Mouse (Mus musculus) thymus, postnatal 10 days (tissue): Measurements from ENCODE around the gene Ptgdr2.

Experiments
- DNase-seq, 2 experiments: peaks; one replicate each; pipeline ENCODE4 v3.0.0; 2021; ENCODE audit warnings: low spot score in 2 of 2

Ptgdr2 gene

GRCm38 (mm10) chr19:10937110-10937563, at the start of gene Ptgdr2:
Gene Ptgdr2 (plus strand): TSS chr19:10937160.
- DNase-seq = no peak

- DNase-seq = no peak
These were observed 44.8 kb upstream of the Ptgdr2 start for GRCm38 (mm10) chr19:10892201-10892600.

GRCm38 (mm10) chr19:10895016-10895528, 41.9 kb upstream of the Ptgdr2 start, which contains the start of gene Prpf19:
Gene Prpf19 (plus strand): TSS chr19:10895231.
- DNase-seq = peak; percentile 93 to 97

GRCm38 (mm10) chr19:10895708-10896107, 41.3 kb upstream of the Ptgdr2 start:
- DNase-seq = no peak

GRCm38 (mm10) chr19:10896849-10897248, 40.1 kb upstream of the Ptgdr2 start:
- DNase-seq = no peak

- DNase-seq = no peak
These were observed 39.5 kb upstream of the Ptgdr2 start for GRCm38 (mm10) chr19:10897491-10897890.

- no peak for DNase-seq
These were observed 36.6 kb upstream of the Ptgdr2 start for GRCm38 (mm10) chr19:10900315-10900714.

GRCm38 (mm10) chr19:10901046-10901445, 35.9 kb upstream of the Ptgdr2 start:
- DNase-seq = no peak

GRCm38 (mm10) chr19:10904512-10904911, 32.4 kb upstream of the Ptgdr2 start:
- DNase-seq = no peak

GRCm38 (mm10) chr19:10904927-10905727, 31.8 kb upstream of the Ptgdr2 start:
- DNase-seq = no peak

GRCm38 (mm10) chr19:10905728-10906000, 31.3 kb upstream of the Ptgdr2 start:
- DNase-seq = no peak

GRCm38 (mm10) chr19:10907891-10908290, 29.1 kb upstream of the Ptgdr2 start:
- peak; percentile 15 to 57 for DNase-seq

GRCm38 (mm10) chr19:10909087-10909721, 27.8 kb upstream of the Ptgdr2 start:
- no peak for DNase-seq

- DNase-seq = no peak
These were observed 22.7 kb upstream of the Ptgdr2 start for GRCm38 (mm10) chr19:10914291-10914690.

GRCm38 (mm10) chr19:10914870-10915269, 22.1 kb upstream of the Ptgdr2 start:
- DNase-seq = no peak

GRCm38 (mm10) chr19:10916506-10916905, 20.5 kb upstream of the Ptgdr2 start:
- no peak for DNase-seq

GRCm38 (mm10) chr19:10918321-10918991, 18.5 kb upstream of the Ptgdr2 start:
- no peak for DNase-seq

GRCm38 (mm10) chr19:10920532-10920931, 16.4 kb upstream of the Ptgdr2 start, which contains the start of gene Zp1:
Gene Zp1 (minus strand): TSS chr19:10920632.
- DNase-seq = no peak

GRCm38 (mm10) chr19:10921058-10921457, 15.9 kb upstream of the Ptgdr2 start:
- DNase-seq = no peak

- no peak for DNase-seq
These were observed 12.7 kb upstream of the Ptgdr2 start for GRCm38 (mm10) chr19:10924220-10924619.

- no peak for DNase-seq
These were observed 10.8 kb upstream of the Ptgdr2 start for GRCm38 (mm10) chr19:10926123-10926621.

GRCm38 (mm10) chr19:10926666-10927065, 10.3 kb upstream of the Ptgdr2 start:
- DNase-seq = no peak
